Comparison of ENCODE assay signal across 9 mouse cellular contexts in genomic region chr19:59418024-59418423, GRCm38 (mm10). TPM values are rescaled to one million over a fixed set of nuclear protein-coding genes. Genes with fewer than 3 reads are reported as not detected.
DNase-seq lines count a peak whose midpoint lies in the region; ATAC-seq and TF ChIP-seq lines count a peak whose summit lies in the region.
"Had no signal": no experiment of that assay in that cellular context is flagged by ENCODE, and none has a peak within 500 bp of the region (broad histone marks: within the 10 kb centered on the region; RNA-seq: fewer than 3 reads in every experiment).

No protein-coding gene starts in this region.

- H3K9ac ChIP-seq in heart, embryonic 11.5 days (ENCODE audit: low read depth, low read length) = no peak overlapping the region
- no peak overlapping the region for H3K9ac ChIP-seq in liver, embryonic 13.5 days
- no peak overlapping the region for H3K9ac ChIP-seq in neural tube, embryonic 13.5 days

- peaks cover 15% of the 10 kb centered on the region; the same call in 1 of the 2 replicates for H3K4me1 ChIP-seq in E14TG2a.4 (replicated peaks; ENCODE audit: low read depth, low read length)
- H3K4me1 ChIP-seq in heart, embryonic 11.5 days (ENCODE audit: control insufficient read depth, insufficient read depth, low read length) = peaks cover 4% of the 10 kb centered on the region; the same call in 1 of the 2 replicates
- H3K4me1 ChIP-seq in liver, embryonic 13.5 days (replicated peaks) = no peaks in the 10 kb centered on the region
- H3K4me1 ChIP-seq in neural tube, embryonic 13.5 days (replicated peaks) = 0 out of 2 replicates have a peak, but pooled peaks cover 10% of the 10 kb centered on the region

- no peaks in the 10 kb centered on the region for H3K9me3 ChIP-seq in E14TG2a.4 (ENCODE audit: low read length)
- H3K9me3 ChIP-seq in heart, embryonic 11.5 days (replicated peaks; ENCODE audit: control insufficient read depth, low read length) = no peaks in the 10 kb centered on the region
- H3K9me3 ChIP-seq in liver, embryonic 13.5 days (replicated peaks) = no peaks in the 10 kb centered on the region
- no peaks in the 10 kb centered on the region for H3K9me3 ChIP-seq in neural tube, embryonic 13.5 days

- TF ChIP-seq CTCF in E14TG2a.4 (conservative IDR thresholded peaks at IDR 0.05; ENCODE audit: low read length) = peak; percentile 50

- H3K4me2 ChIP-seq in heart, embryonic 11.5 days = peak overlapping the region; percentile 29
- no peak overlapping the region for H3K4me2 ChIP-seq in liver, embryonic 13.5 days
- peak overlapping the region; percentile 24; the same call in 1 of the 2 replicates for H3K4me2 ChIP-seq in neural tube, embryonic 13.5 days

- no peaks in the 10 kb centered on the region for H3K36me3 ChIP-seq in E14TG2a.4 (ENCODE audit: insufficient read depth, low read length)
- no peaks in the 10 kb centered on the region for H3K36me3 ChIP-seq in heart, embryonic 11.5 days (ENCODE audit: control insufficient read depth, insufficient read depth, low read length)
- no peaks in the 10 kb centered on the region for H3K36me3 ChIP-seq in liver, embryonic 13.5 days
- H3K36me3 ChIP-seq in neural tube, embryonic 13.5 days = no peaks in the 10 kb centered on the region

- DNase-seq in c-Kit-negative CD71-positive TER-119-positive erythroid progenitor cells, embryonic 14.5 days (ENCODE audit: low read depth, low spot score) = peak; percentile 13
- peak; percentile 2 for DNase-seq in fat pad, adult 2 months (ENCODE audit: extremely low read depth, low read depth, low spot score)
- peak; percentile 91 for DNase-seq in kidney, postnatal 14 days
- peak; percentile 62 for DNase-seq in liver, embryonic 13.5 days
- peak; percentile 94 for DNase-seq in testis, postnatal 10 days (ENCODE audit: low spot score)

- 3% methylated on average over 15 of the region's 15 CpGs for WGBS in heart, embryonic 11.5 days (ENCODE audit: insufficient replicate concordance)
- 3% methylated on average over 15 of the region's 15 CpGs for WGBS in liver, embryonic 13.5 days (ENCODE audit: insufficient replicate concordance)
- 2% methylated on average over 15 of the region's 15 CpGs for WGBS in neural tube, embryonic 13.5 days

- no peak overlapping the region for H3K27ac ChIP-seq in heart, embryonic 11.5 days (ENCODE audit: low read depth, low read length)
- H3K27ac ChIP-seq in liver, embryonic 13.5 days = no peak overlapping the region
- H3K27ac ChIP-seq in neural tube, embryonic 13.5 days (replicated peaks) = no peak overlapping the region
- H3K27ac ChIP-seq: macrophage had no signal

- H3K27me3 ChIP-seq in E14TG2a.4 (ENCODE audit: insufficient read depth, low read length) = 0 out of 2 replicates have a peak, but pooled peaks cover 2% of the 10 kb centered on the region
- H3K27me3 ChIP-seq in heart, embryonic 11.5 days (ENCODE audit: control insufficient read depth, insufficient read depth, low read length) = peaks cover 19% of the 10 kb centered on the region
- peaks cover 39% of the 10 kb centered on the region for H3K27me3 ChIP-seq in liver, embryonic 13.5 days
- H3K27me3 ChIP-seq in neural tube, embryonic 13.5 days = peaks cover 29% of the 10 kb centered on the region

- H3K4me3 ChIP-seq in E14TG2a.4 (replicated peaks; ENCODE audit: low read length) = no peak overlapping the region
- no peak overlapping the region for H3K4me3 ChIP-seq in heart, embryonic 11.5 days (ENCODE audit: low read depth, low read length)
- H3K4me3 ChIP-seq in liver, embryonic 13.5 days (replicated peaks) = no peak overlapping the region
- H3K4me3 ChIP-seq in neural tube, embryonic 13.5 days = no peak overlapping the region

- peak; percentile 71 for ATAC-seq in heart, embryonic 11.5 days (replicated peaks; ENCODE audit: insufficient number of reproducible peaks, low FRiP score, low TSS enrichment)
- ATAC-seq in liver, embryonic 13.5 days (ENCODE audit: low read depth) = no peak
- ATAC-seq in neural tube, embryonic 13.5 days (ENCODE audit: low read depth) = peak; percentile 67; the same call in 1 of the 2 replicates

RNA-seq across cellular contexts. Expression of gene Emx2, which starts 40.1 kb away (rescaled TPM):
- 0.19 and 0.44 TPM in 2 replicates for polyA plus RNA-seq in heart, embryonic 11.5 days (2014; fragmentation: Nextera tagmentation; extraction: Ambion mirVana)
- not detected in 2 replicates for polyA plus RNA-seq in liver, embryonic 13.5 days (2015; fragmentation: Nextera tagmentation; extraction: Ambion mirVana)
- polyA plus RNA-seq in neural tube, embryonic 13.5 days (2015; fragmentation: Nextera tagmentation; extraction: Ambion mirVana) = 0.32 TPM in 1 of 2 replicates, not detected in the other
- polyA plus RNA-seq: macrophage had no signal

Comparison
In these comparisons a context has a peak if more than half of its experiments do, and no peak if none do; other contexts are left out.
1. DNase-seq: peak in every context shown above with its lines; median percentile 94 in testis, postnatal 10 days; 91 in kidney, postnatal 14 days; 62 in liver, embryonic 13.5 days; 13 in c-Kit-negative CD71-positive TER-119-positive erythroid progenitor cells, embryonic 14.5 days; 2 in fat pad, adult 2 months.